Mouse (Mus musculus) left cerebral cortex, adult 11 months (tissue): ENCODE measurements around the gene Hoxc9.

ENCODE experiments used
- DNase-seq: peaks from one replicate; pipeline ENCODE4 v3.0.0; 2022; ENCODE audit warnings: low spot score

The Hoxc9 gene

GRCm38 (mm10) chr15:102976171-102976570 is at the start of gene Hoxc9:
Hoxc9 (plus strand) TSS chr15:102976439.
- DNase-seq: no peak

- DNase-seq: no peak
These were observed 49.1 kb upstream of the Hoxc9 start for GRCm38 (mm10) chr15:102927032-102927645.

DNA sequence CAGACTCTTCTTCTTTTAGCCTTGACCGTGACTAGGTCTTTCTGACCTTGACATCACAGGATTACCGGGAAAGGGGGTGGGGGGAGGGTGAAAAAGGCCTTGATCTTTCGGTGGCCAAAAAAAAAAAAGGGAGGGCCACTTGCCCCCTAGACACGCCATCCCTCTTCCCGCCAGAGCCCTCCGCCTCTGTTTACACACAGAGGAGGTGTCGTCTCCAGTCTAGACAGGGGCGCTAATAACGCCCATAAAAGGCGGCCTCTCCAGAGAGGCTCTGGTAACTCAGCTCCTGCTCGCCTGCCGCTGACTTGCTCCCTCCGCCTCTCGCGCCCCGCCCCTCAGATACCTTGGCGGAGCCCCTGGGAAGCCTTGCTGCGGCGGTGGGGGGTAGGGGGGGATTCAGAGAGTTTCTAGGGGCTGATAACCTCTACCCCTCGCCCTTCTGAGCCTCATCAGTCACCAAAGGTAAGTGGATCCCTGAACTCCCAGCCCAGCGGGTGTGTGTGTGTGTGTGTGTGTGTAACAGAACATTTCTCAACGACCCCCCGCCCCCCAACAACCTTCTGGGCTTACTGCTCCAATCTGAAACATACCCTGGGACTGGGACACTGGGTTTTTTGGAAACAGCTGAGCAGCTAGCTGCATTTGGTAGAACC is 44.4 kb upstream of the Hoxc9 start:
- no peak for DNase-seq

DNA sequence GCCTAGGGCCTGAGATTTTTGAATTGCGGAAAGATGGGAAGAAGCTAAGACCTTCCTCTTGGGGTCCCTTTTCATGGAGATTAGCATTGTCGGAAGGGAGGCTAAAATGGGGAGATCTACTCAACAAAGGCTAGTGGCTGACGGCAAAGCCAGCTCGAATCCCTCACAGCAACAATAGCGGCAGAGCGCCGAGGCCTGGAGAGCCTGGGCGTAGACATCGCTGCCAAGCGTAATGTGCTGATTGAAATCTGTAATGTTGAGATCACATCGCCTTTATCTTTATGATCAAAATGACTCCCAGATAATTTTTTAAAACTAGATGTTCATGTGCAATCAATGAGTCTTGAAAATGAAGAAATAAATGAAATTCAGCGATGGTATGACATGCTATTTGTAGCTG is 41.8 kb upstream of the Hoxc9 start:
- DNase-seq: no peak

DNA sequence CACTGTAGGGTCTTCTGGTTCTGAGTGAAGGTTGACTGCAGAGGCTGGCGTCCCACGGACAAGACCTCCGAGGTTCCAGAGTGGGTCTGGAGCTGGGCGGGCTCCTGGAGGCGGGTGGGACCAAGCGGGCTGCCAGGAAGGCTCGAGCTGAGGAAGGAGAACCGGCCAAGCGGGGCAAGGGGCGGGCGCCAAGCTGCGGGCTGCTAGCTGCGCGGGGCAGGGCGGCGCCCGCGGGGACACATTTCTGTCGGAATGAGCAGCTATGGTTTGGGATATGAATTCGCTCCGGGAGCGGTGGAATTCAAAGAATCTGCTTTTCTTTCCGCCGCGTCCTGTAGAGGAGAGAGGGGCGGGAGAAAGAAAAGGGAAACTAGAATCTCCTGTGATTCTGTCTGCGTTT is 41.3 kb upstream of the Hoxc9 start:
- no peak for DNase-seq

- no peak for DNase-seq
These were observed 39.8 kb upstream of the Hoxc9 start, which contains the start of gene Hoxc12 for GRCm38 (mm10) chr15:102936279-102936972. Hoxc12 (plus strand) TSS chr15:102936757.

GRCm38 (mm10) chr15:102937036-102937666 is 39.1 kb upstream of the Hoxc9 start:
- no peak for DNase-seq

DNA sequence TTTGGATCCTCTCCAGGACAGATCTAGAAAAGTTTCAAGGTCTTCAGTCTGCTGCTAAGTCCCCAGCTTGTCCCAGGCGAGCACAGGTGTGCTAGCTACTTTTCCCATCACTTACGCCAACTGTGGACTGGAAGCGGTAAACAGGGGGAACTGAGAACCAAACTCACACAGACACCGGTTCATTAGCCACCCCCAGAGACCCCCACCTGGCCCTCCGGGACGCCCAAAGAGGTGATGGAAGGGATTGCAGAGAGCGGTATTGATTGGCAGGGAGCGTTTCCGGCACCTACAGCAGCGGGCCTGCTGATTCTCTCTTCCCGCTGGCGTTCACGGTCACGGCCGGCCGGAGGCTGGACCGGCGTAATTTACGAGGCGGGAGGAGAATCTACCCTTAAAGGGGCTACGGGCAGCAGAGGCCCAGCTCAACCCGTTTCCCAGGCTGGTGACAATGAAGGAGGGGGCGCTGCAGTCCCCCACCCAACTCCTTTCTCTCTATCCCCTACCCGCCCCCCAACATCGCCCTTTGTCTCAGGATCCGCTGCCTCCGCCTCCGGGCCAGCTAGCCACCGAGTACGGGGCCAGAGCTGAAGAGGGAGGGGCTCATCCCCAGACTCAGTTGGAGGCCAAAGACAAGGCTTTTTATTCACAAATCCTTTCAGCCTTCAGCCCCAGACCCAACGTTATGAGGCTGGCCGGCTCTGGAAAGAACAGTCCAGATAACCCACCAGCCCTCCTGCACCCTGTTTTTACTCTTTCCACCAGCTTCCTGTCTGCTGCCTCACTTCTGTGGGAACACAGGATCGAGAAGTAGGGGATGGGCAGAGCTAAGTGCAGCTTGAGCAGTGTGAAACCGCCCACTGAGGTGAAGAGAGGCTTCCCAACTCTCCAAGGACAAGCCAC is 36.7 kb upstream of the Hoxc9 start:
- no peak for DNase-seq

- DNase-seq: no peak
These were observed 33.3 kb upstream of the Hoxc9 start for GRCm38 (mm10) chr15:102942739-102943467.

- no peak for DNase-seq
These were observed 32.8 kb upstream of the Hoxc9 start for GRCm38 (mm10) chr15:102943468-102943813.

GRCm38 (mm10) chr15:102945185-102946077 is 30.8 kb upstream of the Hoxc9 start:
- DNase-seq: no peak

DNA sequence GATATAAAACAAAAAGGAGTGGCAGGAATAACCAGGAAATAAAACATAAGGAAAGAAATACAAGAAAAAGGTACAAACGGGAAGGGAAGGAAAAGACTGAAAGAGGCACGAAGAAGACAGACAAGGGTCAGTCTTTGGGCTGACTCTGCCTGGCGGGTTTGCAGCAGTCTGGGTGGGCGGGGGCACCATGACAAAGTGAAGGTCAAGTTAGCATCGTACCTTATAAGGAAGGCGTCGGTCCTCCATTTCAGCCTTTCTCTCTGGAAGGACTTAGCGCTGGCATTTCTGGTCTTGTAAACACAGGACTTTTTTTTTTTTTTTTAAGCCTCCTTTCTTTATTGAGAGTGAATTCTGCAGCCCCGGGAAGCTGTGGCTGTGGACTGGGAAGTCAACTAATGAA is 29.0 kb upstream of the Hoxc9 start:
- no peak for DNase-seq

- no peak for DNase-seq
These were observed 27.4 kb upstream of the Hoxc9 start for GRCm38 (mm10) chr15:102948842-102949241.

GRCm38 (mm10) chr15:102949696-102950095 is 26.5 kb upstream of the Hoxc9 start:
- no peak for DNase-seq

DNA sequence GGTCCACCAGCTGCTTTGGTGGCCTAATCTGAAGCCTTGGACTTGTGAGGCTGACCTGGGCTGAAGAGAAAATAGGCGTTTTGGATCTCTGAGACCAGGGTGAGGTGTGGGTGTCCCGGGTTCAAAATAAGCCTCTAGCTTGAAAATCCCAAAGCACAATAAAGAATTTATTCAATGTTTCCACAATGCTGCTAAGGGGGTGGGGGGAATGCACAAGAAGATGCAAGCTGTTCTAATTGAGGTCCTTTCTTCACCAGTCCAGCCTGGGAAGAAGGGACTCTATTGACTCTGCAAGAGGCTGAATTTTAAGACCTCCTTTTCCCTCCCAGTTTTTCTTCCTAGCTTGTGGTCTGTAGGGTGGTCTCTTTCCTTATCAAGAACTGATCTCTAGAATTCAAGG is 25.4 kb upstream of the Hoxc9 start:
- no peak for DNase-seq

GRCm38 (mm10) chr15:102953561-102953960 is 22.7 kb upstream of the Hoxc9 start:
- no peak for DNase-seq

- no peak for DNase-seq
These were observed 21.8 kb upstream of the Hoxc9 start, which contains the start of gene Hoxc11 for GRCm38 (mm10) chr15:102954192-102955006. Hoxc11 (plus strand) TSS chr15:102954427.

- DNase-seq: no peak
These were observed 21.2 kb upstream of the Hoxc9 start for GRCm38 (mm10) chr15:102955007-102955382.
